Mouse (Mus musculus): ENCODE results near the gene Tmem39a.
A peak's percentile ranks its signal among the peaks of the same experiment; 100 is the strongest.

The Tmem39a gene

GRCm38 (mm10) chr16:38635833-38636390, 77.4 kb downstream of the Tmem39a start:
- no peak for DNase-seq (ENCODE audit: low spot score)

DNA sequence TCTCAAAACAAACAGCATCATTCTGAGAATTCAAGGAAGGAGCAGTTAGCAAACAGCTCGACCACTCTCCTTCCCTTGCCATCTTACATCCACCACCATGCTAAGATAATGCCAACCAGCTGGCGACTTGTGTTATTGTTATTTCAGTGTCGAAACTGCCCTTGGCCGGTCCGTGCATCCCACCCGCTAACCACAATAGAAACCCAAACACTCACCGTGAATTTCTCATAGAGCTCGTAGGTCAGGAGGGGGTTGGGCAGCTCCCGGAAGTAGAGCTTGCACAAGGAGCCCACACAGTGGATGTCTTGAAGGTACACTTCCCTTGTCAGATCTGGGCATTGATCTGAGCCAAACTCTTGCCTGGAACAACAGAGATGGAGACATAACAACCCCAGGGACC, 78.2 kb downstream of the Tmem39a start:
- peak; percentile 55 for DNase-seq (ENCODE audit: low spot score)

GRCm38 (mm10) chr16:38637085-38637484, 78.6 kb downstream of the Tmem39a start:
- DNase-seq (ENCODE audit: low spot score) = no peak

Measured in ovary, adult 18-20 months (tissue).